Mouse (Mus musculus): Measurements from ENCODE around the gene Syce1. TPM values are rescaled to one million over a fixed set of nuclear protein-coding genes. Genes with fewer than 3 reads are reported as not detected.
"Not testable (repeated sequence)": the region's sequence is repeated elsewhere in the genome, so short reads cannot be mapped to it uniquely, and the experiment has no call there.

The Syce1 gene
- polyA plus RNA-seq, 1 experiment = not detected

DNA sequence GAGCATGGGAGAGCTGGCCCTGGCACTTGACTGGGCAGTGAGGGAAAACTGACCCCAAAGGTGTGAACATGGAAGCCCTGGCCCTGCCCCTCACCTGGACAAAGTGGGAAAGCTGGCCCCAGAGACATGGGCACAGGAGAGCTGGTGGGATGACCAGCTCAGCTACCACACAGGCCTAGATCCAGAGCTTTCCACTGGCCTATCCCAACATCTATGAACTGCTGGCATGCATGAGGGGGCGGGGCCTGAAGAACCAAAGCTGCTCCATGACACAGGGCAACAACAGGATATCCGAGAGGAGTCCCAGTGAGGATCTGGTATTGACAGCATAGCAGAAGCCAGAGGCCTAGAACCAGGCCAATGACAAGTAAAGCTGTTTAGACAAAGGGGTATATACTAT, 10.6 kb upstream of the Syce1 start:
- H3K27ac ChIP-seq (ENCODE audit: control insufficient read depth, insufficient read depth, low read depth, low read length, poor library complexity) = no peak overlapping the region
- WGBS = 72% methylated on average over 2 of the region's 2 CpGs
- H3K4me3 ChIP-seq (replicated peaks; ENCODE audit: control insufficient read depth, low read depth, low read length) = no peak overlapping the region
- H3K4me1 ChIP-seq (ENCODE audit: control insufficient read depth, insufficient read depth, low read length) = no peaks in the 10 kb centered on the region
- TF ChIP-seq POLR2A (IDR thresholded peaks at IDR 0.05; ENCODE audit: borderline replicate concordance, control insufficient read depth, low read depth, low read length) (no peak), CTCF (IDR thresholded peaks at IDR 0.05; ENCODE audit: control insufficient read depth, insufficient read depth, low read length) (no peak)

DNA sequence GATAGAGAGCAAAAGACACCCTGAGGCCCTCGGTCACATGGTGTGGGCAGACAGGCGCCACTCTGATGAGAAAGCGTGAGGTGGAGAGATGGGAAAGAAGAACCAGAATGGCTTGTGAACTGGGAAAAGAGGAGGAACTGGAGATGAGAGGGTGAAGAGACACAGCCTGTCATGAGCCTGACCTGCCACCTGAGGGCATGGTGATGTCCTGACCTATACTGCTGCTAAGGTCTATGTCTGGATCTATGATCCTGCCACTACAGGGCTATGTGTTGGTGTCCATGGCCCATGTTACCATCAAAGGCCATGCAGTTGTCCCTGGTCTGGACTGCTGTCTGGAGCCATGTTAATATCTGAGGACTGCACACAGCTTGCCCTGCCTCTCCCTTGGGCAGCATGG, 10.0 kb upstream of the Syce1 start:
- H3K27ac ChIP-seq (ENCODE audit: control insufficient read depth, insufficient read depth, low read depth, low read length, poor library complexity) = no peak overlapping the region
- WGBS = 84% methylated on average over 3 of the region's 3 CpGs
- H3K4me3 ChIP-seq (replicated peaks; ENCODE audit: control insufficient read depth, low read depth, low read length) = no peak overlapping the region
- TF ChIP-seq CTCF (IDR thresholded peaks at IDR 0.05; ENCODE audit: control insufficient read depth, insufficient read depth, low read length) (0 out of 2 replicates have a peak, but pooled peaks have one; percentile 6), POLR2A (IDR thresholded peaks at IDR 0.05; ENCODE audit: borderline replicate concordance, control insufficient read depth, low read depth, low read length) (no peak)
- no peaks in the 10 kb centered on the region for H3K4me1 ChIP-seq (ENCODE audit: control insufficient read depth, insufficient read depth, low read length)

DNA sequence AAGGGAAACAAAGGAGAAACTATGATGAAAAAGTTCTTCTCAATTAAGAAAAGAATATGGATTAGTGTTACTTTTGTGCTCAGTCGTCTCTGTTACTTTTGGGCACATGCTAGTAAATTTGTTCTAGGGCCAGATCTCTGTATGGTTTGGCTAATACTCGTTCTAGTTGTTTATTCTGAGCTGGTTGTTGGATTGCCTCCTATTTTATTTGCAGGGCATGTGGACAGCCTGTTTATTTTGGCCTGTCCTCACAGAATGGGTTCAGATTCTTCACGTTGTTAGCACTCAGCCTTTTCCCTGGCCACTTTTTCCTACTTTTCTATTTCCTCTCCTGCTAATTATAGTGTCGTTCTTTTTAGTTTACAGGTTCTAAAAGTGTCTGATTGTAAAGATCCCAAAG, 5.9 kb upstream of the Syce1 start:
- no peak for TF ChIP-seq POLR2A (IDR thresholded peaks at IDR 0.05; ENCODE audit: borderline replicate concordance, control insufficient read depth, low read depth, low read length)
- H3K4me3 ChIP-seq (replicated peaks; ENCODE audit: control insufficient read depth, low read depth, low read length) = no peak overlapping the region
- no peak overlapping the region for H3K27ac ChIP-seq (ENCODE audit: control insufficient read depth, insufficient read depth, low read depth, low read length, poor library complexity)
- H3K4me1 ChIP-seq (ENCODE audit: control insufficient read depth, insufficient read depth, low read length) = no peaks in the 10 kb centered on the region
- 58% methylated on average over 4 of the region's 4 CpGs for WGBS

DNA sequence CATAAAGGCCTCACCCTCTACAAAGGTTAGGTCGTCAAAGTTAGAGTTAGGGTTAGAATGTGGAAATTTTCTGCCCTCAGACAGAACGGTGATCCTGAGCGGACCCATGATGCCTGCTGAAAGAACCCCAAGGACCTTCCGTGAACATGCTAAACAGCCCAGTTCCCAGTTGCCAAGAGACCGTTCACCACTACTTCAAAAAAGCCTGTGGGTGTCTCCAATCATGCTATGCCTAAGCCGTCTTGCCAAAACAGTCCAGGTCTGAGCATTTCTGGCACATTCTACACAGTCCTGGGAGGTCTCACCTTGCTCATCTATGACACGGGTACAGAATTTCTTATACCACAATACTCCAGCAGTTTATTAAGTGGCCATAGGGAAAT, 392 bp upstream of the Syce1 start:
- WGBS = 84% methylated on average over 7 of the region's 7 CpGs
- Histone ChIP-seq H3K4me1 (ENCODE audit: control insufficient read depth, insufficient read depth, low read length) (no peaks in the 10 kb centered on the region), H3K4me3 (replicated peaks; ENCODE audit: control insufficient read depth, low read depth, low read length) (no peak overlapping the region), H3K27ac (ENCODE audit: control insufficient read depth, insufficient read depth, low read depth, low read length, poor library complexity) (no peak overlapping the region)
- TF ChIP-seq POLR2A (IDR thresholded peaks at IDR 0.05; ENCODE audit: borderline replicate concordance, control insufficient read depth, low read depth, low read length) (no peak), CTCF (IDR thresholded peaks at IDR 0.05; ENCODE audit: control insufficient read depth, insufficient read depth, low read length) (no peak)

DNA sequence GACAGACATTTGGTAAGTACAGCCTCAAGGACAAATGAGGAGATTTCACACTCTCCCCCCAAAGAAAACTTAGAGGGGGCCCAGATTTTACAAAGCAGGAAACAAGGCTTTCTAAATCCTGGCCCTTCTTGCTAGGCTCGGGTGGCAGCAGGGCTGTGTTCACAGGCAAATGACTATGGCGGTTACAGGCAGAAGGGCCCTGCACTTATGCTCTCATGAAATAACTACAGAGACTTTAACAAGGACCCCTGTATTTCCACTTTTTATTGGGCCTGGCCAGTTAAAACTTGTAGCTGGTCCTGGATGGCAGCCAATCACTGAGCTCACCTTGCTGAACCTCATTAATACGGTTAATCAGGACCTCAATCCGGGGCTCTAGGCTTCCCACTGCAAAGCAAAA, 7.1 kb downstream of the Syce1 start:
- WGBS = 76% methylated on average over 4 of the region's 4 CpGs
- Histone ChIP-seq H3K4me3 (replicated peaks; ENCODE audit: control insufficient read depth, low read depth, low read length) (no peak overlapping the region), H3K27ac (ENCODE audit: control insufficient read depth, insufficient read depth, low read depth, low read length, poor library complexity) (no peak overlapping the region), H3K4me1 (ENCODE audit: control insufficient read depth, insufficient read depth, low read length) (no peaks in the 10 kb centered on the region)
- TF ChIP-seq CTCF (IDR thresholded peaks at IDR 0.05; ENCODE audit: control insufficient read depth, insufficient read depth, low read length) (no peak), POLR2A (IDR thresholded peaks at IDR 0.05; ENCODE audit: borderline replicate concordance, control insufficient read depth, low read depth, low read length) (no peak)

DNA sequence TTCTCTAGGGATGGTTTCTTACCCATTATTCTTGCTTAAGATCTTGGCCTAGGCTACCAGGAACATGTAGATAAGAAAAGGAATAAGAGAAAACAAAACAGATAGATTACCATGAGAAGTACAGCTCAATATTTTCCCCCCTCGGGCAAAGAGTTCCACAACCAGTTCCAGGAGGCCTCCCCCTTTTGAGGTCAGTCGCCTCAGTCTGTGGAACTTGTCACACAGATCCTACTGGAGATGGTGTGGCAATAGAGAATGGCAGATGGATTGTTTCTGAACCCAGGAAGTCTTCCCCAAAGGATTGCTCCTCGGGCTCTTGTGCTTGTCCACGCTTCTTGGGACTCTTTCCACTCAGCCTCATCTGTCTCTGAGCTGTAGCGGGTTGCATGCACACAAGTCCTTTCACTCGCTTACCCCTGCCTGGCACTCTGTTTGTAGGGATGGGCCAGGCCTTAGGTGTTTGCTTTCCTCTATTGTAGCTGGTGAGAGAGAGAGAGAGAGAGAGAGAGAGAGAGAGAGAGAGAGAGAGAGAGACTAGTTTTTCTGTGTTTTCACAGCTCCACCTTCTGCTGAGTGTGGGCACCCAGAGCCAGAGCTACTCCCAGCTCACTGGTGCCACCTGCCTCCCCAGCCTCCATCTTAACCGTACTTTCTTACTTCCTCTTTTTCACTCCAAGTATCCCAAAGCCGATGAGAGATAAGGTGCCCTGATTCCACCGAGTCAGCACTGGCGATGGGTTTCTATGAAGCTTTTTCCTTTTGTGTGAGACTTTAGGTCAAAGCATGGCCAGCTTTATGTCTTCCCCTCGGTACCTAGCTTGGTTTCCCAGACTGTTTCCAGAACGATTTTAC, 21.5 kb downstream of the Syce1 start:
- TF ChIP-seq POLR2A (IDR thresholded peaks at IDR 0.05; ENCODE audit: borderline replicate concordance, control insufficient read depth, low read depth, low read length) (no peak), CTCF (IDR thresholded peaks at IDR 0.05; ENCODE audit: control insufficient read depth, insufficient read depth, low read length) (no peak)
- Histone ChIP-seq H3K27ac (ENCODE audit: control insufficient read depth, insufficient read depth, low read depth, low read length, poor library complexity) (no peak overlapping the region), H3K4me1 (ENCODE audit: control insufficient read depth, insufficient read depth, low read length) (no peaks in the 10 kb centered on the region), H3K4me3 (replicated peaks; ENCODE audit: control insufficient read depth, low read depth, low read length) (no peak overlapping the region)
- 41% methylated on average over 12 of the region's 12 CpGs for WGBS

DNA sequence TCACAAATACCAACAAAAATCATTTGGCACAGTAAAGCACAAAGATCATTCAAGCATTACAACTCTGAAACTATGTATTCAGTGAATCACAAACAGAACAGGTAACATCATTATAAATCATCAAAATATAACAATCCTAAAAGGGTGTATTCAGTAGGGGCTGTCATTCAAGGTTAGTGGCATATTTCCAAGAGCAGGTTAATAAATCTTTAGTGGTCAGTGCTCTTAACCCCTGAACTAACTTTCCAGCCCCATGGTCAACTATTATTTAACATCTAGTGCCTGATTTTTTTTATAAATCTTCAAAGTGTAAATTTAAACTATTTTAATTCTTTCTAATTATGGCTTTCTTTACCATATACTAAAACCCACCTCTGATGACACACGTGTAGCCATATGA, 22.3 kb downstream of the Syce1 start:
- WGBS = 60% methylated on average over 1 of the region's 1 CpGs
- H3K4me1 ChIP-seq (ENCODE audit: control insufficient read depth, insufficient read depth, low read length); H3K4me3 ChIP-seq (replicated peaks; ENCODE audit: control insufficient read depth, low read depth, low read length); H3K27ac ChIP-seq (ENCODE audit: control insufficient read depth, insufficient read depth, low read depth, low read length, poor library complexity): not testable (repeated sequence)

DNA sequence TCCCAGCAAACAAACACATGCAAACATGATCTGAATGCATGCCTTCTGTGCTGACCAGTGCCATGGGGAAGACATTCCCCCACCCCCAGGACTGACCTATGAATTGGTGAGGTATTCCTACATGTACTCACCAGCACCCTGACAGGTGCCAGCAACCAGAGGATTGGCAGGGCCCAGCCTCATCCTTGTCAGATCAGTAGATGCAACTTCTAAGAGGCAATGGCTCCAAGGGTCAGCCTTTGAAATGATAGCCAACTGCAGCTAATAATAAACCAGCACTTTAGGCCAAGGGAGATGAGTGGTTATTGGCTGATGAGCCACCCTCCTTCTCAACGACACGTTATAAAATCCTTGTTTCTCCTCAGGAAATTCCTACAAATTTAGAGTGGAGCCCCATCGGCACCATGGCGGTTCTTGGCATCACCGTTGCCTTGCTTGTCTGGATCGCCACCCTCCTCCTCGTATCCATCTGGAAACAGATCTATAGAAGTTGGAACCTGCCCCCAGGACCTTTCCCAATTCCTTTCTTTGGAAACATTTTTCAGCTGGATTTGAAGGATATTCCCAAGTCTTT, 24.1 kb downstream of the Syce1 start, which contains the start of gene Cyp2e1:
TSS of gene Cyp2e1 (plus strand) at position 293 of the 574 bp plus-strand sequence.
- 74% methylated on average over 7 of the region's 7 CpGs for WGBS
- Histone ChIP-seq H3K4me1 (ENCODE audit: control insufficient read depth, insufficient read depth, low read length) (no peaks in the 10 kb centered on the region), H3K4me3 (replicated peaks; ENCODE audit: control insufficient read depth, low read depth, low read length) (no peak within 1 kb of the TSS), H3K27ac (ENCODE audit: control insufficient read depth, insufficient read depth, low read depth, low read length, poor library complexity) (no peak within 1 kb of the TSS)
- TF ChIP-seq POLR2A (IDR thresholded peaks at IDR 0.05; ENCODE audit: borderline replicate concordance, control insufficient read depth, low read depth, low read length) = no peak
- TF ChIP-seq CTCF (IDR thresholded peaks at IDR 0.05; ENCODE audit: control insufficient read depth, insufficient read depth, low read length) = no peak
